Mouse (Mus musculus) urinary bladder, postnatal 10 days (tissue): Measurements from ENCODE around the gene Ahnak2.
"Not testable (repeated sequence)": the region's sequence is repeated elsewhere in the genome, so short reads cannot be mapped to it uniquely, and the experiment has no call there.

Experiments used
- DNase-seq: peaks from one replicate; pipeline ENCODE4 v3.0.0; 2022; ENCODE audit warnings: low spot score

Ahnak2 gene

GRCm38 (mm10) chr12:112801864-112802846, at the start of gene Ahnak2:
Gene Ahnak2 (minus strand): TSS chr12:112802657.
- no peak for DNase-seq

GRCm38 (mm10) chr12:112851116-112851515, 48.7 kb upstream of the Ahnak2 start:
- DNase-seq, result no peak

GRCm38 (mm10) chr12:112850344-112850743, 47.9 kb upstream of the Ahnak2 start:
- DNase-seq, result no peak

- no peak for DNase-seq
Observed at GRCm38 (mm10) chr12:112849235-112850022, 47.0 kb upstream of the Ahnak2 start.

GRCm38 (mm10) chr12:112847880-112848279, 45.4 kb upstream of the Ahnak2 start:
- no peak for DNase-seq

- DNase-seq, result peak; percentile 64
Observed at GRCm38 (mm10) chr12:112843803-112844202, 41.3 kb upstream of the Ahnak2 start.

- DNase-seq, result not testable (repeated sequence)
Observed at GRCm38 (mm10) chr12:112842128-112842527, 39.7 kb upstream of the Ahnak2 start.

- not testable (repeated sequence) for DNase-seq
Observed at GRCm38 (mm10) chr12:112841338-112841892, 39.0 kb upstream of the Ahnak2 start.

- DNase-seq, result no peak
Observed at GRCm38 (mm10) chr12:112840209-112841086, 38.0 kb upstream of the Ahnak2 start.

GRCm38 (mm10) chr12:112835046-112835445, 32.6 kb upstream of the Ahnak2 start:
- DNase-seq, result no peak

- no peak for DNase-seq
Observed at GRCm38 (mm10) chr12:112833527-112833926, 31.1 kb upstream of the Ahnak2 start.

- no peak for DNase-seq
Observed at GRCm38 (mm10) chr12:112832411-112832810, 30.0 kb upstream of the Ahnak2 start.

- no peak for DNase-seq
Observed at GRCm38 (mm10) chr12:112830570-112830969, 28.1 kb upstream of the Ahnak2 start.

GRCm38 (mm10) chr12:112830141-112830540, 27.7 kb upstream of the Ahnak2 start:
- no peak for DNase-seq

GRCm38 (mm10) chr12:112829244-112829864, 26.9 kb upstream of the Ahnak2 start, which contains the start of gene Cdca4:
Gene Cdca4 (minus strand): TSS chr12:112829423.
- peak; percentile 90 for DNase-seq

GRCm38 (mm10) chr12:112828501-112829243, 26.2 kb upstream of the Ahnak2 start:
- DNase-seq, result no peak

- no peak for DNase-seq
Observed at GRCm38 (mm10) chr12:112825901-112826300, 23.4 kb upstream of the Ahnak2 start.

GRCm38 (mm10) chr12:112823221-112823620, 20.8 kb upstream of the Ahnak2 start:
- no peak for DNase-seq

- DNase-seq, result no peak
Observed at GRCm38 (mm10) chr12:112822676-112823075, 20.2 kb upstream of the Ahnak2 start.

- no peak for DNase-seq
Observed at GRCm38 (mm10) chr12:112821974-112822373, 19.5 kb upstream of the Ahnak2 start.
